Mouse (Mus musculus): Measurements from ENCODE around the gene Ankrd35.
"Not testable (repeated sequence)": the region's sequence is repeated elsewhere in the genome, so short reads cannot be mapped to it uniquely, and the experiment has no call there.

Ankrd35 gene

GRCm38 (mm10) chr3:96668424-96669067 lies 1.4 kb upstream of the Ankrd35 start:
- in situ Hi-C loops (cut with MboI, MseI) = no loop called here

DNA sequence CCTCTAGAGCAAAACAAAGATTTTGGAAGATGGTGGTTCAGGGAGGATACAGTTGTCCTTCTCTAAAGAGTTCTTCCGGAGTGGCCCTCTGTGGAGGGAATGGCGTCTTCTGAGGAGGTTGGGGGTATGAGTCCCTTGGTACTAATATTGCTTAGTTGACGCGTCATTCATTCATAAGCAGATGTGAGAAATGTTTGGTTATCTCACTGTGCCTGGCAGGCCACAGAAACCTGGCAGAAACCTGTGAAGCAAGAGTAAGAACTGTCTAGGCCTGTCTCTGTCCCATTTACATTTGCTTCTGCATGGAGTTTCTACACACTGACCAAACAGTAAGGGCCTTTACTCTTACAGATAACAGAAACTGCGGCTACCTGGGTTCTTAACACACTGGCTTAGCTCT lies 1.6 kb downstream of the Ankrd35 start:
- in situ Hi-C loops (cut with MboI, MseI) = no loop called here

- in situ Hi-C loops (cut with MboI, MseI) = no loop called here
Measured at GRCm38 (mm10) chr3:96673514-96673913, 3.6 kb downstream of the Ankrd35 start.

GRCm38 (mm10) chr3:96674442-96674841 lies 4.5 kb downstream of the Ankrd35 start:
- in situ Hi-C loops (cut with MboI, MseI) = no loop called here

GRCm38 (mm10) chr3:96675171-96675570 lies 5.2 kb downstream of the Ankrd35 start:
- in situ Hi-C loops (cut with MboI, MseI) = no loop called here

GRCm38 (mm10) chr3:96675690-96676089 lies 5.8 kb downstream of the Ankrd35 start:
- in situ Hi-C loops (cut with MboI, MseI) = no loop called here

GRCm38 (mm10) chr3:96678456-96678855 lies 8.5 kb downstream of the Ankrd35 start:
- in situ Hi-C loops (cut with MboI, MseI) = no loop called here

GRCm38 (mm10) chr3:96679159-96679674 lies 9.3 kb downstream of the Ankrd35 start:
- in situ Hi-C loops (cut with MboI, MseI) = no loop called here

GRCm38 (mm10) chr3:96680269-96680956 lies 10.5 kb downstream of the Ankrd35 start:
- in situ Hi-C loops (cut with MboI, MseI) = no loop called here

- in situ Hi-C loops (cut with MboI, MseI) = no loop called here
Measured at GRCm38 (mm10) chr3:96683496-96683895, 13.6 kb downstream of the Ankrd35 start.

DNA sequence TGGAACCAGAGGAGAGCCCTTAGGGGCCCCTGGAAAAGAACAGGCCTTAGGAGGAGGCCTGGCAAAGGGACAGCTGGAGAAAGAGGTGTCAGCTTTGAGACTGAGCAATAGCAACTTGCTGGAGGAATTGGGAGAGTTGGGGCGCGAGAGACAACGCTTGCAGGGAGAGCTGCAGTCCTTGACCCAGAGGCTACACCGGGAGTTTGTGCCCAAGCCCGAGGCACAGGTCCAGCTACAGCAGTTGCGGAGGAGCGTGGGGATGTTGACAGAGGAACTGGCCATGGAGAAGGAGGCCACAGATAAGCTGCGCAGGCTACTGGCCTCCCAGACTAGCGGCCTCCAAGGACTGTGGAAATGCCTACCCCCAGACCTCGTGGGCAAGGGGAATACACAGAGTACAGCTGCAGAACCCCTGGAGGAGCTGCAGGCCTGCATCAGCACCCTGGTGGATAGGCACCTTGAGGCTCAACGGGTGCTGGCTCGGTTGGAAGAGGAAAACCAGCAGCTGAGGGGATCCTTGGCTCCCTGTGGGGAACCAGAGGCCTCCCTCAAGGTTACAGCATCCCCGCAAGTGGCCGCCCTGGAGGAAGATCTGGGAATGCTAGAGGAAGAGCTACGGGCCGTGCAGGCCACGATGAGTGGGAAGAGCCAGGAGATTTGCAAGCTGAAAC lies 14.4 kb downstream of the Ankrd35 start:
- in situ Hi-C loops (cut with MboI, MseI) = no loop called here

GRCm38 (mm10) chr3:96684822-96685156 lies 14.9 kb downstream of the Ankrd35 start:
- in situ Hi-C loops (cut with MboI, MseI) = no loop called here

GRCm38 (mm10) chr3:96686057-96686456 lies 16.1 kb downstream of the Ankrd35 start:
- in situ Hi-C loops (cut with MboI, MseI) = not testable (repeated sequence)

DNA sequence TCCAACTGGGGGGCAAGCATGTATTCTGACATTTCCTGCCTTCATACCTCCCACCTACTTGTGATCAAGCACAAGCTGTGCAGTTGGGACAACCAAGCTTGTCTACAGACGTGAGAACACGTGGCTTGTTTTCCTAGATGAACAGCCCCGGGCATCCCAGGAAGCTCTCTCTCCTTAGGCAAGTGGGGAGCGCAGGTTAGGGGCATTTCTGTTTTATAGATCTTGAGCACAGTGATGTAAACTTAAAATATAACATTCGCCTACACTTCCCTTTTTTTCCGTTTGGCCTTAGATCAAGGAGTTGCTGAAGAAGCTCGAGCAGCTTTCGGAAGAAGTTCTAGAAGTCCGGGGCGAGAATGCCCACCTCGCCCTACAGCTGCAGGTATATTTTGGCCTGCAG lies 18.9 kb downstream of the Ankrd35 start:
- in situ Hi-C loops (cut with MboI, MseI) = no loop called here

- in situ Hi-C loops (cut with MboI, MseI) = no loop called here
Measured at GRCm38 (mm10) chr3:96690298-96690697, 20.4 kb downstream of the Ankrd35 start.

DNA sequence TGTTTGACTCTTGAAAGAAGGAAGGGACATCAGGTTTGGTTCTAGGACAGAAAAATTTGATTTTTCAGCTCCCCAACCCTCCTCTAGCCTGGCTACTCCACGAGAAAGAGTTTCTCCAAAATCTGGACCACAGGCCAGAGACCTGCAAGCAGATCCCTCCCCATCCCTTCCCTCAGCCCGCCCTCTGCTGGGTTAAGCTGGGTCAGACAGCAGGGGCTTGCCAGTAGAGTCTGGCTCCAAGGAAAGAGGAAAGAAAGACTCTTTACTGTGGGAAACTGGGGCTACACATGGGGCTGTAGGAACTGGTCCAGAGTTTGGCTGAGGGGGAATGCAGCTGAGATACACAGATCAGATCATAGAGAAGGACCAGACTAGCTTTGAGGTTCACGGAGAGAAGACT lies 22.6 kb downstream of the Ankrd35 start:
- in situ Hi-C loops (cut with MboI, MseI) = no loop called here

DNA sequence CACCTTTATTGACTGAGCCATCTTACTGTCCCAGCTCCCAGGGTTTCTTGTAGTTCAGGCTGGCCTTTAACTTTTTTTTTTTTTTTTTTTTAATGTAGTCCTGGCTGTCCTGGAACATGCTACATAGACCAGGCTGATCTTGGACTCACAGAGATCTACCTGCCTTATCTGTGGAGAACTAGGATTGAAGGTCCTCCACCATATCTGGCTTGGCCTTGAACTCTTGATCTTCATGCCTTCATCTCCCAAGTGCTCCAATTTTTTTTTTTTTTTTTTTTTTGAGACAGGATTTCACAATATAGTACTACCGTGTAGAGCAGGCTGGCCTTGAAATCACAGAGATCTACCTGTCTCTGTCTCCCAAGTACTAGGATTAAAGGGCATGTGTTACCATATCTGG lies 23.6 kb downstream of the Ankrd35 start:
- in situ Hi-C loops (cut with MboI, MseI) = no loop called here

DNA sequence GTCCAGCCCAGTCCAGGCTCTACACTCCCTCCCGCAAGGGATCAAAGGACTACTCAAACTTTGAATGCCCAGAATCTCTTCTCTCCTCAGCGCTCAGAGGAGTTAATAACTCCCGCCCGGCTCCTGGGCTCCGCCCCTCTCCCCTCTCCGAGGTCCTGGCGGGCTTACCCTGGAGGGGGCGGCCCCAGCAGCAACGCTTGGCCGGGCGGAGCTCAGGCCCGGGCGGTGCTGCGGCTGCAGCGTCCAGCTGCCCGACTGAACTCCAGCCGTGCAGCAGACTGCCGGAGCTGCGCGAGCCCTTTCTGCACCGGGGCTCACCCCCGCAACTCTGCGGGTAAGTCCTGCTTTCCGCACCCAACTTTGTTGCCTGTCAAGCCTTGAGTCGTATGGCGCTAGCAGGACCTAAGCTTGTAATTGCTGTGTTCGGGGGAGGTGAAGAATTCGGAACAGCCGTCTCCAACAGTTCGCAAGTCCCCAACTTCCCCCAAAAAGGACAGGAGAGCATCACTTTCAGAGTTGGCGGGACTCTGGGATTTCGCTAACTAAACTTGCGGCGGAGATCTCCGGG lies 26.4 kb downstream of the Ankrd35 start, which contains the start of gene Pias3:
TSS of gene Pias3 (plus strand) at position 187 of the 568 bp plus-strand sequence.
- in situ Hi-C loops (cut with MboI, MseI) = no loop called here

DNA sequence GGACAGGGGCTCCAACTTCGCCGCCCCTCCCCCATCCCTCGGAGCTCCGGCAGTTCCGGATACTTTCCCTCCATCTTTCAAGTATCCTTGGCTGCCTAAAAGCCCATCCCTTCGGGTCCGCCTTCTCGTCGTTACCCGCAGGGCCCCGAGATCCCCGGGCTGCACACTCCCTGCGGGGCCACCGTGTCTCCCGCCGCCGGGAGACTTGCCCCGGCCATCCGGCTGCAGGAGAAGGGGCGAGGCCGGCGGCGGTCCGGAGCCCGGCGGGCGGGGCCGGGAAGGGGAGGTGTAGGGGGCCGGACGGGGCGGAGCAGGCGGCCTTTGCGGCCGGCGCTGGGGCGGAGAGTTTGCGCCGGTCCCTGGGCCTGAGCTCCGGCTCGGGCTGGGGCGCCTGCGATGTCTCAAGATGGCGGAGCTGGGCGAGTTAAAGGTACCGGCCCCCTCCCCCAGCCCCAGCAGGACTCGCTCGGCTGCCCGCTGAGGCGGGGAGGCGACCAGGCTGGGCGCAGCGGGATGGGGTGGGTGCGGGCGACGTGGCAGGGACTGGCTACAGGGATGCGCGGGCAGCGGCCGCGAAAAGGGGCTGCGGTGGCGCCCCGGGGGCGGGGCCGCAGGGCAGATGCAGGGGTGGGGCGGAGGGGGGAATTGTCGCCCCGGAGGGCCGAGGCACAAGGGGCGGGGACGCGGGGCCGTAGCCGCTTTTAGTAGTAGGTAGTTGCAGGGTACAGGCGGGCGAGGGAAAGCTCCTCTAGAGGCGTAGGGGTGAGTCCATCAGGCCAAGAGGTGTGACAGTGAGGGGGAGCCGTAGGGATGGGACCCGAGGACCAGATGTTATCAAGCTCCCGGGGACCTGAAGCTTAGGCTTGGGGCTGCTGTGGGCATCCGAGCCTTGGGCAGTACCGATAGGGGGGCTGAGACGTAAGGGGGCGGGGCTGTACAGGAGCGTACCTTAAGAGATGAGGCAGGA lies 27.1 kb downstream of the Ankrd35 start:
- in situ Hi-C loops (cut with MboI, MseI) = no loop called here

- in situ Hi-C loops (cut with MboI, MseI) = no loop called here
Measured at GRCm38 (mm10) chr3:96698993-96699690, 29.2 kb downstream of the Ankrd35 start.

All from T-helper 17 cell (primary cell).